Mouse (Mus musculus) kidney, embryonic 16.5 days (tissue): ENCODE data around the gene Nes. TPM values are rescaled to one million over a fixed set of nuclear protein-coding genes. Genes with fewer than 3 reads are reported as not detected.

Experiments used
- ATAC-seq: fragments of 200-750 bp; cut with Nextera tagmentation; 2 replicates; pipeline ENCODE4 v1.8.0; 2017; ENCODE audit warnings: moderate TSS enrichment; ENCODE audit not compliant: low FRiP score, low TSS enrichment
- H3K27ac ChIP-seq: fragments of 300-500 bp; sonication (generic); 2 replicates; pipeline ENCODE4 v1.5.1; 2014; ENCODE audit warnings: low read length
- H3K27me3 ChIP-seq: fragments of 300-500 bp; sonication (generic); 2 replicates; pipeline ENCODE4 v1.6.1; 2014; ENCODE audit warnings: low read length, control low read depth, mixed read lengths; ENCODE audit not compliant: insufficient read depth
- H3K36me3 ChIP-seq: fragments of 300-500 bp; sonication (generic); 2 replicates; pipeline ENCODE4 v1.6.1; 2014; ENCODE audit warnings: low read length, control low read depth, mixed read lengths; ENCODE audit not compliant: insufficient read depth
- H3K4me1 ChIP-seq: fragments of 300-500 bp; sonication (generic); 2 replicates; pipeline ENCODE4 v1.6.1; 2014; ENCODE audit warnings: low read length, control low read depth, mixed read lengths; ENCODE audit not compliant: insufficient read depth
- H3K4me2 ChIP-seq: fragments of 300-500 bp; sonication (generic); replicated peaks from 2 replicates; pipeline ENCODE4 v1.6.1; 2014; ENCODE audit warnings: low read depth, low read length
- H3K4me3 ChIP-seq: fragments of 300-500 bp; sonication (generic); 2 replicates; pipeline ENCODE4 v1.5.1; 2014; ENCODE audit warnings: mild to moderate bottlenecking, low read length
- H3K9ac ChIP-seq: fragments of 300-500 bp; sonication (generic); replicated peaks from 2 replicates; pipeline ENCODE4 v1.6.1; 2014; ENCODE audit warnings: low read length
- H3K9me3 ChIP-seq: fragments of 300-500 bp; sonication (generic); 2 replicates; pipeline ENCODE4 v1.6.1; 2016; ENCODE audit warnings: low read length, control low read depth
- WGBS: fragments of 180-500 bp; shearing (Covaris S2); extraction: QIAGEN DNeasy Blood & Tissue Kit; methylation state at CpG from one replicate; pipeline ENCODE4 v1.1.7; 2014; 5-methylcytosine and 5-hydroxymethylcytosine counted together
- polyA plus RNA-seq: library from polyadenylated mRNA; unstranded; fragments of >200 nt; fragmentation: Nextera tagmentation; extraction: Ambion mirVana; gene quantifications from 2 replicates; pipeline ENCODE4 v1.2.1, GENCODE M21; 2015

The Nes gene
- polyA plus RNA-seq, 1 experiment from 2014 or later: 25.7 TPM

DNA sequence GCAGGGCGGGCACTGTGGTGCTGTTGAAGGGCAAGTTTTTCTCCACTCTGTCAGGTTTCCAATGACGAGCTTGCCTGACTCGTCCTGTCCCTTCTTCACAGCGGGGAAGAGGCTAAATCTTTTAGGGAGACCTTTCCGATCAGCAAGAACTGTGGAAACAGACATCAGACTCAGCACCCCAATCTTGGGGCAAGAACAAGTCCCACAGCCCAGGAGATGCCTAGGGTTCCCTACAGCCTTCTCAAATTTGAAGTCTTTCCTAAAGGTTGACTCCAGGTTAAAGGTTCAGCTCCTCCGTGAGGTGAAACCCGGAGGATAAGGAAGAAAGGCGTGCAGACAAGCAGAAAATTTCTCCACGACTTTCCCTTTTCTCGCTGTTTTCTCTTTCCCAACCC is 10.7 kb upstream of the Nes start:
- H3K9ac ChIP-seq: peak overlapping the region; percentile 74
- 9% methylated on average over 10 of the region's 10 CpGs for WGBS
- H3K27me3 ChIP-seq: no peaks in the 10 kb centered on the region
- peak overlapping the region; percentile 95 for H3K27ac ChIP-seq
- ATAC-seq: no peak
- H3K4me3 ChIP-seq: peak overlapping the region; percentile 52
- H3K36me3 ChIP-seq: no peaks in the 10 kb centered on the region
- H3K4me1 ChIP-seq: peaks cover 26% of the 10 kb centered on the region; the same call in 1 of the 2 replicates
- H3K9me3 ChIP-seq: no peaks in the 10 kb centered on the region
- H3K4me2 ChIP-seq: peak overlapping the region; percentile 87

- H3K9ac ChIP-seq: peak overlapping the region; percentile 74
- H3K9me3 ChIP-seq: no peaks in the 10 kb centered on the region
- peaks cover 26% of the 10 kb centered on the region; the same call in 1 of the 2 replicates for H3K4me1 ChIP-seq
- H3K27me3 ChIP-seq: no peaks in the 10 kb centered on the region
- under 1% methylated on average over 27 of the region's 27 CpGs for WGBS
- peak overlapping the region; percentile 52 for H3K4me3 ChIP-seq
- H3K36me3 ChIP-seq: no peaks in the 10 kb centered on the region
- H3K27ac ChIP-seq: peak overlapping the region; percentile 95
- peak overlapping the region; percentile 87 for H3K4me2 ChIP-seq
- ATAC-seq: peak; percentile 98
Measured at GRCm38 (mm10) chr3:87960586-87961191, 10.2 kb upstream of the Nes start.

- no peaks in the 10 kb centered on the region for H3K27me3 ChIP-seq
- H3K36me3 ChIP-seq: peaks cover 4% of the 10 kb centered on the region; the same call in 1 of the 2 replicates
- H3K4me2 ChIP-seq: peak overlapping the region; percentile 91
- no peaks in the 10 kb centered on the region for H3K9me3 ChIP-seq
- peak; percentile 10; the same call in 1 of the 2 replicates for ATAC-seq
- peak overlapping the region; percentile 28 for H3K9ac ChIP-seq
- H3K4me1 ChIP-seq: peaks cover 45% of the 10 kb centered on the region
- WGBS: under 1% methylated on average over 21 of the region's 21 CpGs
- peak overlapping the region; percentile 85 for H3K27ac ChIP-seq
- peak overlapping the region; percentile 74 for H3K4me3 ChIP-seq
Measured at GRCm38 (mm10) chr3:87970184-87970938, 517 bp upstream of the Nes start.

- Histone ChIP-seq H3K4me3 (peak overlapping the region; percentile 74), H3K4me2 (peak overlapping the region; percentile 91), H3K9me3 (no peaks in the 10 kb centered on the region), H3K27ac (peak overlapping the region; percentile 85), H3K27me3 (no peaks in the 10 kb centered on the region), H3K9ac (peak overlapping the region; percentile 85), H3K36me3 (peaks cover 9% of the 10 kb centered on the region), H3K4me1 (peaks cover 45% of the 10 kb centered on the region)
- peak; percentile 8; the same call in 1 of the 2 replicates for ATAC-seq
- WGBS: under 1% methylated on average over 59 of the region's 60 CpGs
Measured at GRCm38 (mm10) chr3:87971489-87972202, 768 bp downstream of the Nes start.

- peak overlapping the region; percentile 91 for H3K4me2 ChIP-seq
- peak; percentile 14; the same call in 1 of the 2 replicates for ATAC-seq
- H3K4me3 ChIP-seq: peak overlapping the region; percentile 74
- peaks cover 14% of the 10 kb centered on the region for H3K36me3 ChIP-seq
- no peaks in the 10 kb centered on the region for H3K9me3 ChIP-seq
- H3K4me1 ChIP-seq: peaks cover 45% of the 10 kb centered on the region
- 6% methylated on average over 8 of the region's 8 CpGs for WGBS
- H3K27me3 ChIP-seq: no peaks in the 10 kb centered on the region
- peak overlapping the region; percentile 85 for H3K27ac ChIP-seq
- H3K9ac ChIP-seq: peak overlapping the region; percentile 85
Measured at GRCm38 (mm10) chr3:87972203-87972664, 1.4 kb downstream of the Nes start.

- WGBS: 17% methylated on average over 5 of the region's 5 CpGs
- H3K27ac ChIP-seq: peak overlapping the region; percentile 85
- H3K27me3 ChIP-seq: no peaks in the 10 kb centered on the region
- peak overlapping the region; percentile 74 for H3K4me3 ChIP-seq
- peaks cover 45% of the 10 kb centered on the region for H3K4me1 ChIP-seq
- peaks cover 18% of the 10 kb centered on the region for H3K36me3 ChIP-seq
- peak overlapping the region; percentile 91 for H3K4me2 ChIP-seq
- H3K9me3 ChIP-seq: no peaks in the 10 kb centered on the region
- peak; percentile 39; the same call in 1 of the 2 replicates for ATAC-seq
- peak overlapping the region; percentile 85 for H3K9ac ChIP-seq
Measured at GRCm38 (mm10) chr3:87972776-87973175, 1.9 kb downstream of the Nes start.

GRCm38 (mm10) chr3:87973593-87974380 is 2.9 kb downstream of the Nes start:
- no peak for ATAC-seq
- WGBS: 39% methylated on average over 14 of the region's 14 CpGs
- Histone ChIP-seq H3K36me3 (peaks cover 19% of the 10 kb centered on the region), H3K4me2 (peak overlapping the region; percentile 91), H3K27ac (peak overlapping the region; percentile 30; the same call in 1 of the 2 replicates), H3K4me3 (peak overlapping the region; percentile 74), H3K4me1 (peaks cover 45% of the 10 kb centered on the region), H3K9me3 (no peaks in the 10 kb centered on the region), H3K9ac (peak overlapping the region; percentile 85), H3K27me3 (no peaks in the 10 kb centered on the region)

- peaks cover 45% of the 10 kb centered on the region for H3K4me1 ChIP-seq
- H3K9me3 ChIP-seq: no peaks in the 10 kb centered on the region
- ATAC-seq: no peak
- peaks cover 19% of the 10 kb centered on the region for H3K36me3 ChIP-seq
- H3K4me2 ChIP-seq: peak overlapping the region; percentile 91
- no peak overlapping the region; the same call in 1 of the 2 replicates for H3K27ac ChIP-seq
- H3K27me3 ChIP-seq: no peaks in the 10 kb centered on the region
- WGBS: 41% methylated on average over 12 of the region's 12 CpGs
- peak overlapping the region; percentile 74 for H3K4me3 ChIP-seq
- peak overlapping the region; percentile 85; the same call in 1 of the 2 replicates for H3K9ac ChIP-seq
Measured at GRCm38 (mm10) chr3:87974381-87974987, 3.6 kb downstream of the Nes start.
